Mouse (Mus musculus) cerebellum, adult 11-12 months (tissue): ENCODE measurements at regions not wholly inside any gene's neighbourhood (a gene's known extent, or its start where the extent isn't known, plus 50 kb on each side); places are given as distances from the start of the nearest gene placed in this dataset.

ENCODE experiments used
- DNase-seq: peaks from one replicate; pipeline ENCODE4 v3.0.0; 2022

DNA sequence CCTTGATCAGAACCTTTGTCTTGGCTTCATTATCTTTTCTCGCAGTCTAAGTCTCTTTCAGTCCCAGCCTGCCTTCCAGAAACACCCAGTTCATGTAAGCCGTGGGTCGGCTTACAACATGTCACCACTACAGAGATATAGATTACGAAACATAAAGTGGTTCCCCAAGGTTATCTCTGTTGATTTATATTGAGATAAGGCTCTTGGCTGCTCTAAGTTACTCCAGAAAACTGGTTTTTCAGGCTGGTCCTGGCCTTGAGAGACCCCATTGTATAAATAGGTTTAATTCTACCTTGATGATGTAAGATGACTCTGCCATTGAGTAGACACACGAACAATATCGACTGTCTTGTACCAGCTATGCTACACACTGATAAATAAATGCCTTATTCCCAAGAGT is 323.8 kb downstream of the Plod2 start:
- DNase-seq: no peak

DNA sequence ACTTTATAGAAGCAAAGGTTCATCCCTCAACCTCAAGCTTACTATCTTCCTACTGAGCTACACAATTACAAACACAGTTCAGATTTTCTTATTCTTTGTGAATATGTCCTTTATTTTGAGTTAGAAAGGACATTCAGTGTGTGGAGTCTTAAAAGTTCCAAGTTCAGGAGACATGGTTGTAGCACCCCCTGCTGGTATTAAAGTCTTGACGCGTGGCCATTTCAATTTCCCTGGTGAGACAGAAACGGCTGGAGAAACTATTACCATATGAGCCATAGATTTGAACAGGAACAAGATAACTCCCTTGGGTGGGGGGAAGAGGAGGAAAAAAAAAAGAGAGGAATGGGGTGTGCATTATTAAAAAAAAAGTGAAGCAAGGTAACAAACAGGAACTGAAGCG is 336.6 kb downstream of the Plod2 start:
- no peak for DNase-seq

DNA sequence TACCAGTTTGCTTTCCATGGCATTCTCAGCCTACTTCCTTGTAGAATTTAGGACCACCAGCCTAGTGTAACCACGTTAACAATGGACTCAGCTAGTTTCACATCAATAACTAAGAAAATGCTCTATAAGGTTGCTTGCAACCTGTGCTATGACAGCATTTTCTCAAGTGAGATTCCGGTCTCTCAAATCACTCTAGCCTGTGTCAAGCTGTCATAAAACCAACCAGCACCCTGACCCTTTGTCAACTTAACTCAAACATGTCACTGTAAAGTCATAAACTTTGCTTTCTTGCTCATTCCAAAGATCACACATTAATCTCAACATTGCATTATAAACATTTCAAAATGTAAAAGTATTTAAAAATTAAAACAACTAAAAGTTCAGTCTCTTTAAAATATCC is 337.8 kb downstream of the Plod2 start:
- DNase-seq: no peak

DNA sequence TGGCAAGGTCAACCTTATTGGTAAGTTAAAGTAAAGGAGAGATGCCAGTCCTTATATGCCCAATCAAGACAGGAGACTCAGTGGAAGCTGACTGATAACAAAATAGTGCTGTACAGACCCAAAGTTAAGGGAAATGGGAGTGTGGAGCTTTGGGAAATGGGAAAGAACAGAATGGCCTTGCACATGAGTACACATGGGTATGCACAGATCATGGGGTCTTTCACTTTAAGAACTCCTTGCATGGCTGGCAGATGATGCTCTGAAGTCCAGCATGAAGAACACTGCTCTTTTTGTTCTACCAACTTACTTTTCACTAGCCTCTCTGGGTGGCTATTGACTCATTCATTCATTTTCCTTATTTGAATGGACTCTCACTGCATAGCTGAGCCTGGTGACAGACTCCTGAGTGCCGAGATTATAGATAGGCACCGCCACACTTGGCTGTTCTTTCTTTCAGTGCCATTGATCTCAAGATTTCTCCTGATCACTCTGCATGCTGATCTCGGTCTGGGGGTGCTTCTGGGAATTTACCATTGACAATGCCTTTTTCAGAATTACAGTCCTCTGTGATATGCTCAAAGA is 340.3 kb downstream of the Plod2 start:
- no peak for DNase-seq

DNA sequence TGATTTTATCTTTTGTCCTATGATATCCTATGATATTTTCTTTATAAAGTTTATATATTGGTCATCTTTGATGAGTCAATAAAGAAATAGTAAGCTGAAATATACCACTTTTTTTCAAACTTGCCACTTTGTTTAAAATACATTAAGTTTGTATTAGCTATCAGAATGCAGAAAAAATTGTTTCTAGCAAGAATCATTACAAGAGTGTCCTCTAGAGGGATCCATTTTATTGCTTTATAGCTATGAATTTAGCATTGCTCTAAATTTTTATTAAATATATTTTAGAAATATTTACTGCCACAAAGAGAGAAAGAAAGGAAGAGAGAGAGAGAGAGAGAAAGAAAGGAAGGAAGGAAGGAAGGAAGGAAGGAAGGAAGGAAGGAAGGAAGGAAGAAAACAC is 348.0 kb downstream of the Plod2 start:
- DNase-seq: no peak

DNA sequence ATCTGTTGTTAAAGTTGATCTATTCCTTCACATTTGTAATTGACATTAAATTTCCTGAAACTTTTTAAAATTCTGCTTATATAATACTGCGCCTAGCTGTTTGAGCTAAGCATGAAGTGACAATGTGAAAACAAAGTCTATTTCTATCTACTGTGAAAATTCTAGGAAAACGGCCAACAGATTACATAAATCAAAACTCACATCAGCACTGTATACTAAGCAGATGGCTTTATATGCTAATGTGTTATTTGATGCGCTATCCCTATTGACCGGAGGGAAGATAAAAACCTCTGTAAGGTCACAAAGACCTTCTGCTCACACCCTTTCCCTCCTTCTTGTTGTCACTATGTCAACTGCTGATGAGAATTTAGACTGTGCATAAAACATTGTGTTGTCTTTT is 357.7 kb downstream of the Plod2 start:
- DNase-seq: no peak

DNA sequence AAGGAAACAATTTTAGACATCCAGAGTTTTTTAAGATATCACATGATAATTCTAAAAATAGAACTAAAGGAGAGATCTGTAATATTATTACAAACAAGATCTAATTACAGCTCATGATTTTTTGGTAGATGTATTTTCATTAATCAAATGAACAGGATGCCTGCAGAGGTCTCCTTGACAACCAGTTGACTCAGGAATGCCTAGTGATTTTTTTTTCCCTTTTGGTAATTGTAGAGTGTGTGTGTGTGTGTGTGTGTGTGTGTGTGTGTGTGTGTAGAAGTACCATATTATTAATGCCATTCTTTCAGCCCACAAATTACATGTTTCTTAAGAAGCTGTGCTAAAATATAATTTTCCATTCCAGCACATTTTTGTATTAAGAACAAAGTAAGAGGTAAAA is 365.1 kb downstream of the Plod2 start:
- DNase-seq: no peak

DNA sequence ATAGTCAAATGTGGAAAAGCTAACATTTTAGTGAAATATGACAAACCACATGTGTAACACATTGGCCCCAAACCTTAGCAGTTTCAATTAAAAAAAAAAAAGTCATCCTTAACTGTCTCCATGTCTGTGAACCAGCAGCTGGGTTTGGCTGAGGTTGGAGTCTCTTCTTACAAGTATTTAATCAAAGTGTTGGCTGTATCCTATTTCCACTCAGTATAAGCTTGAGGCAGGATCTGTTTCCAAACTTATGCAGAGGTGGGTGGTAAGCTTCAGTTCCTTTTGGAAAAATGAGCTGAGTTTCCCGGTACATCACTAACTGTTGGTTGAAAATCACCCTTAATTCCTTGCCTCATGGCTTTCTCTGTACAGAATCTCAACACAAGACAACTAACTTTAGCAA is 377.4 kb downstream of the Plod2 start:
- no peak for DNase-seq

DNA sequence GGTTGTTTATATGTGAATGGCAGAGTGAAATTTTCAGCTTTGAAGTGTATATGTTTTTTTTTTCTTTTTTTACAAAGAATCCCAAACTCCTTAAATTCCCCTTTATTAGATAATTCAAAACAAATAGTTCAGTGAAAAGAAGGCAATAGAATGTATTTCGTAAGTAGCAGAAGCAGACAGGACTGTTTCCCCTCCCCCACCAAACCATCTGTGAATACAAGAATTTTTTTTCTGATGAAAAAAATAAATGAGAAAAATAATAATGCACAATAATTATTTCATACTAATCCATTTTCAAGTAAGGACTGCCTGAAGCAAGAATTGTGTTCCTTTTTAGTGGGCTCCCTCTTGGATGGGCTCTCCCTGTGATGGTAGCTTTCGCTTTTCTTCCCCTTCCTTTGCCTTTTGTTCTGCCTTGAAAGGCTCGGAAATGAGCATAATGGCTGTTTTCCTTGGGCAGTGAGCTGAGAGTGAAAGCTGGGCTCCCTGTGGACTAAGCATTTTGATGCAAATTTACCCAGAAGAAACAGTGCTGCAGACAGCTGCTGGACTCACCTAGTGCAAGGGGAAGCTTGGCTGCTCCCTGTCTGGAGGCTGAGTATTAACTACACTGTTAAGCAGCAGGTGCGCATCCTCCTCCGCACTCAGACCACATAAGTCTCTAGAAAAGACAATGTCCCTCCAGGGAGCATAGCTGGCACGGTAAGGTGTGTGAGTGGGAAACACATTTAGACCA is 388.4 kb downstream of the Plod2 start:
- DNase-seq: no peak

DNA sequence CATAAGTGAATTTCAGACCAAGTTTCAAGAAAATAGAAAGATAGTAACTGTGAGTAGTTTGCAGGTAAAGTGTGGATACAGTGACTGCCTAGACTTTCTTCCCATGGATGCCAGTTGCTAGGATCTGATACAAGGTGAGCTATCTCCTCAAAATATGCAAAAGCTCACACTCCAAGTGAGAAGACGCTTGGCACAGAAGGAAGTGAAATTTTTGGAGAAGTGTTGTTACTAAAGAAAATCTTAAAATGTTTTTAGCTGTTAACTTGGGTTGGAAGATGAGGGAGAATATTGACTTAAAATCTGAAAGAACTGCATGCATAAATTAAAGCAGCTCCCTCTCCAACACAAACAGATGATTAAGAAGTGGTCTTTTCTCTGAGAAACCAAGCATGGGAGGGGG is 395.8 kb downstream of the Plod2 start:
- DNase-seq: no peak

DNA sequence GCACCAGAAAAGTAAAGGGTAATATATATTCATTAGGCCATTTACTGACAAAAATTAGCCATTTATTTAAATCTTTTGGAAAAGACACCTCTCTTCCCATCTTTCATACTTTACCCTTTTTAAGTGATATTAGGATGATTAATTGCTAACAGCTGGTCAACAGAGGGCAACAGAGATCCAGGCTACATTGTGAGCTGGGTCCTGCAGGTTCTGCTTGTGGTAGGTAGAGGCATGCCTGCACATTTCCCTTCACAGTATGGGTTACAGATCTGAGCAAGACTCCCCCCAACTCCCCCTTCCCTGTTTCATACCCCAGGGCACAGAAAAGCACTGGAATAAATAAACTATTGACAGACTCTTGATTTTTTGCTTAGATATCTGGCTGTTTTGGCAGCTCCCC is 408.1 kb downstream of the Plod2 start:
- DNase-seq: no peak

DNA sequence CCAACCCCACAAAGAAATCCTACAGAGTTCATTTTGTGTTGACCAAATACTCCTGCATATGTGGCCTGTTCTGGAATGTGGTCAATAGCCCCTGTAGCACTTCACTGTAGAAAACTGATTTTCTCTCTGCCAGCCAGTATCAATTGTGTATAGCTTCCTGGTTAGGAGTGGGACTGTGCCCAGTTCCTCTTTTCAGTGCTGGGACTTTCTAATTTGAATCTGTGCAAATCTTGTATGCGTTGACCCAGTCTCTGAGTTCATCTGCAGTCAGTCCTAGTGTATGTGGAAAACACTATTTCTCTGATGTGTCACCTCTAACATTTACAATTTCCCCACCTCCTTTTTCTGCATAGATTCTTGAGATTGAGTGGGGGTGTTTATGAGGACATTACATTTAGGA is 421.3 kb downstream of the Plod2 start:
- DNase-seq: no peak

DNA sequence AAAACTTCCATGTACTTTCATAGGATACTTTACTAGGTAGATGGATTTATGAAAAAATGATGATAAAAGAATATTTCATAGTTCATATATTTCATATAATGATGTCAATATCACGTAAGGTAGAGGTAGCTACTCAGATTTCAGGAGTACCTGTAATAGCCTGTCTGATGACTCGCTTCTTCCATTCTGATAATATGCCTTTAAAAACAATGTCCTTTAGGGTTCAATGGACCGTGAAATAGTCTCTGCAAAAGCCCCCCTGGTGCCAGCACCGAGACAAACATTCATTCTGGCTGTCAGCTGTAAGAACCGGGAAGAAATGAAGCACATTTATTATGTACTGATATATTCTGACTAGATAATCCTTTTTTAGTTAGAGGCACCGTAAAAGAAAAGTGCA is 449.7 kb downstream of the Plod2 start:
- no peak for DNase-seq

DNA sequence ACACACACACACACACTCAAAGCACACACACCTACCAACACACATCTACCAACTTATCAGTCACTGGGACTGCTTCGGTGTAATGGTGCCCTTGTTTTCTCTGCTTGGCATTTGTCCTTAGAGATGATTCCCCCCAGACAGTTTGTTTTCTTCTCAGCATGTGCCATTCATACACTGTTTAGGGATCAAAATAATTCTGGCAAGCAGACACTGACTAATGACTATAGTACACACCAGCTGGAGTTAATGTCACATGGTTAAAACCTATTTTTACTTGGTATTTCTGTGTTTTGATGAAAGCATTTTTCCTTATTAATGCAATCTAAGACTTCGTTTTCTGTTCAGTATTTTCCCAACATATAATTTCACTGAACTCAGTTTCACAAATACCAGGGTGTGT is 454.1 kb downstream of the Plod2 start:
- DNase-seq: no peak

DNA sequence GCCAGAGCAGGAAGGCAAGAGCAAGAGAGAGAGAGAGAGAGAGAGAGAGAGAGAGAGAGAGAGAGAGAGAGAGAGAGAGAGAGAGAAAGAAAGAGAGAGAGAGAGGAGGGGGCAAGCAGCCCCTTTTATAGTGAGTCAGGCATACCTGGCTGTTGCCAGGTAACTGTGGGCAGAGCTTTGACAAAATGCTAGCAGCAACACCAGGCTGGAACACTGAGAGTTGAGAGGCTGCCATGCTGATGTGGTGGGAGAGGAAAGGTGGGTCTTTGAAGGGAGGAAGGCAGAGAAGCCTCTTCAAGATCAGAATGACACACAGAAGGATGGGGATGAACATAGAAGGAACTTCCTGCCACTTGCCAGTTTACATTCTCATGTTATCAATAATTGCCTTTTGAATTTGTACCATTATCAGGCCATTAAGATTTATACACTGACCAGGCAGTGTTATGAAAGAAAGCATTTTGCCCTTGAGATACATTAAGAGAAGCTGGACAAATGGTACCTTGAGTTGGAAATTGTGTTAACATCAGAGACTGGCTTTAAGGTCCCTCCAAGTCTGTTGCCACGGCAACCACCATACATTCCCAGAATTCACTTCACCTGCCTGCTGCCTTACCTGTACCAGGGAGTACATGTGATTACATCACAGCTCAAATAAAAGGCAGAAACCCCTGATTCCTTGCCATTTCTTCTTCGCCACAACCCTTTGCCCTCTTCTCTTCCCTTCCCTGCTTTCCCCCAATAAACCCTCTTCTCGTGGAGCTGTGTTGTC is 463.3 kb downstream of the Plod2 start:
- DNase-seq: no peak

DNA sequence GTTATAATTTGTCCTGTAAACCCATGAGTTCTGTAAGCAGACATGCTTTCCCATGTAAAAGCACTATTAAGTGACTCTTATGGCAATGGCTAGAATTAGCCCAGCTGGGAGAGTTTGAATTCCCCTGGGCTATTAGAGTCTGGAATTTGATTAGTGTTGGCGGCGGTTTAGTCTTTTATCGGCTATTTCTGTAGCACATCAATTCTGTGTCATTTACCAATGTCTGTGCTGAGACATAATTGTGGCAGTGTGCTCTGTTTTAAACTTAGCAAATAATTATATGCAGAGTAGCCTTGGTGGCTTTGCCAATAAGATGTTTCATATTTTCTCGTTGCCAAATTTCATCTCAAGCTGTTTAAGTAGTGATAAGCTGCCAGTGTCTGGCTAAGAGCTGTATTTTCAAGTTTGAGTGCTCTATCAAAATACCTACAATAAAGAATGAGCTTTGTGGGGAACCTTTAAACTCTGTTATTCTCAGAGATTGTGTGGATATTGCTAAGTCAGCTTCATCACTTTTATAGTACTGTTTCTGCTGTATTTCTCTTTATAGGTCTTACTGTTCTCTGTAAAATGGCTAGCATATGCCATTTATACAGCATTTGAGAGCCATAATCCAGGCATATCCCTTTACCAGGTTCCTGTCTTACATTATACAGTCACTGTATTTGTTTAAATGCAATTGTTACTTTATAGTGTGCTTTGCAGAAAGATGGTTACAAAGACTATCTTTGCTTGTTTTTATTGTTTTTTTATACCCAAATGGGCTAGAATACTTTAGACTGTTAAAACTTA is 466.7 kb downstream of the Plod2 start:
- DNase-seq: no peak

DNA sequence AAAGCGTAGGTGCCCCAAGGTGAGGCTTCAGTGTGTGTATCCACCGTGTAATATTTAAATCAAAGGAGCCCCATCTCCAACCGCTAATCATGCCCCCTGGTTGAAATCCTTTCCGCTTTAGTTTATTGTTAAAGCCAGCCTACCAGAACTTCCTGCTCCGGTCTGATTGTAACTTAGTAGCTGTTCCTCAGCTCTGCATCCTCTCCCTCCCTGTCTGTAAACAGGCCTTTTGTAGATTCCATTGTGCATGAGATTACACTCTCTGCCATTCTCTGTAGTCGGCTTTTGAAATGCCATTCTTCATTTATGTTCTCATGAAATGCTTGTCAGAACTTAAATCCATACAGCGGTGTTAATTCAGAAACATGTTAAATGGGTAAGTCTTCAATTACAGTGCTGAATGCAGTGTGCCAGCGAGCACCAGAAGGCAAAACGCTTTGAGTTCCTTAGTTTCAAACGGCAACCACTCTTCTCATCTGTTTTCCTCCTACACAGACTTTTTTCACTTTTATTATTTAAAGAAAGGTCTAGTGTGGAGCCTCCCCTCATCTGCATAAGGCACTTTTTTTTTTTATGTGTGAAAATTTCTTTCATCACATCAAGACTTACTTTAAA is 502.4 kb downstream of the Plod2 start:
- no peak for DNase-seq

DNA sequence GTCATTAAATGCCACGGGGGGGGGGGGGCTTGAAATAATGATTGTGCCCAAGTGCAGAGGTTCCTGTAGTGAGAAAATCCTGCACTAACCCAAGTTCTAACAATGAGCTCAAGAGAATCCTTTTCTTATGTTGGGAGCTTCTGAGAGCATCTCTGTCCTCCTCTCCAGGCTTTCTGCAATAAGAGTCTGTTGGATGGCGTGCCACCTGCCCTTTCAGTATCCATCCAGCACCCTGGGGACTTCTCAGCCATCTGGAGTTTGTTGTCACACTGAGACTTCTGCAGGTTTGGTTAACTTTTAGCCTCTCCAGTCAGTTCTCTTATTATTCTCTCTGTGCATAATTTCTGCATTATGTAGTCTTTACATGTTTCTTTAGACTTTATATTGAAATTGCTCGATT is 530.1 kb downstream of the Plod2 start:
- no peak for DNase-seq

DNA sequence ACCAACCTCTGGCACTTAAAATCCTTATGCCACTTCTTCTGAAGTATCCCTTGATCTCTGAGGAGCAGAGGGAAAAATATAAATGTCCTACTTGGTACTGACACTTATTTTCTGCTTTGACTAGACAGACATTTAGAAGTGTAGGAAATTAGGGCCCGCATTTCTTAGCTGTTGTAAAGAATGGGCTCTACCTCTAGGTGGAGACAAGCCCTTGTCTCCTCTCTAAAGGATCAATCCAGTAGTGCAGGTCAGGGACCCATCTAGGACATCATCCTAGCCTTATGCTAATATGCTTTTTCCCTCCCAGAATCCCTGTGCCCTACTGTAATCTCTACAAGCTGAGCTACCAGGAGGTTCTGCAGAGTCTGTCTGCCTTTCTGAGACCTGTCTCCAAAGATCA is 541.1 kb downstream of the Plod2 start:
- DNase-seq: no peak

DNA sequence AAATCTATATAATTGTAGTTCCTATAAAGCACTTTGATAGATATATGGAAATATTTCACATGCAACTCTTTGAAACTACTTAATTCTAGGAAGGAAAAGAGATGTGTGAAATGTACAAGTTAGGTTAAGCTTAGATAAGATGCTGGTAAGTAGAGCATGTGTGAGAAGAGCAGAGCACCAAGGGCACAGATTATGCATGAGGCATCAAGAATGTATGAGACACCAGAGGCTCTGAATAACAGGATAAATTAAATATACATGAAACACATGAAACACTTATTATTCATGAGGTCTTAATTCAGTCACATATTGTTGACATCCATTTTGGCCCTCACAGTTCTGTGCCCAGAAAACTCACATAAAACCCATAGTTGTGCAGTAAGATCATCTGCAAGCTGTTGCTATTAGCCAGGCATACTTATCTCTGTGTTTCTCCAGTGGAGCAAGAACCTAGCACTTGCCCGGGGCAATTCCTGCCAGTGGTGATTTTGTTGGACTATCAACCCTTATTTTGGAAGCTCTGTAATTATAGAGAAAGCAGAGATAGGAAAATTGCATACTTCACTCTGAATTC is 556.1 kb downstream of the Plod2 start:
- no peak for DNase-seq

DNA sequence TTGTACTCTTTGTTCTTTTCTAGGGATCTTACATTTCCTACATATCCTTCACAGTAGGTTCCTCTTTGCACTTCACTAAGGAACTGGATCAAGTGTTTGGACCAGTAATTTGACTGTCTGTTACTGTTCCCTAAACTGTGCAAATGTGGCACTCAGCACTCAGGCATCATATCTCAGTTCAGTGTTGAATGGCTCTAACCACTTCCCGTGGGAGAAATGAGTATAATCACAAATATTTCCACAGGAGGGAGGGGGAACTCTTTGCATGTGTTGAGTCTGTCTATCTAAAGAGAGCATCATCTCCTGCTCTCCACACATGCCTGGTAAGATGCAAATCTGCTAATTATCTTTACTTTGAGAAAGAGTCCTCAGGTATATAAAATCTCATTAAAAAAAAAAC is 588.5 kb downstream of the Plod2 start:
- DNase-seq: no peak

DNA sequence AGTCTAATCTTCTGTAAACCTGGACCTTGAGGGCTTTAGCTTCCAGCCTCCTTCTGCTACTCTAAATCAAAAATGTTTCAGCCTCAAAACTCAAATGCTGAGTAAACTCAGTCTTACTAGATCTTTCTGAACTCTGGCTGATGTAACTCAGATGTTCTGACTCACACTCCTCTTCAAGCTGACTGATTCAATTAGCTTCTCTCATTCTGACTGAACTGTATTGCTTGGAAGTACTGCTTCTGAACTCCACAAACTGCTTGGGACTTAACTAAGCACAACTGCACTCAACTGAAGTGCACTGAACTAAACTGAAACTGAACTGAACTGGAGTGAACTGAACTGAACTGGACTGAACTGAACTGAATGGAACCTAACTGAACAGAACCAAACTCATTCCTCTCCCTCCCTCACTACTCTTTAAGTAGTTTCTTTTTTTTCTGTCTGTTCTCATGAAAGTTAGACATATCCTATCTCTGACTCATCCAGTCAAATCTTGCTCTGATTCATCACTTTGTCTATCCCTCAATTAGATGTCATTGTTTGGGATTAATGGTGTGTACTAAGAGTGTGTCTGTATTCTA is 589.7 kb downstream of the Plod2 start:
- no peak for DNase-seq
